Mouse (Mus musculus) gastrocnemius, postnatal 10 days (tissue): ENCODE measurements around the gene Wscd2. TPM values are rescaled to one million over a fixed set of nuclear protein-coding genes. Genes with fewer than 3 reads are reported as not detected.

ENCODE experiments used
- total RNA-seq, 2 experiments: library from RNA; stranded (reverse); gene quantifications; 2 replicates each; pipeline ENCODE4 v1.2.3; 2021

Gene Wscd2
- total RNA-seq, 2 experiments from 2014 or later: 0.94 to 0.99 TPM

Other genes with a start within 250 kb of the Wscd2 start
- gene Sgsm1, start 179.5 kb upstream of the Wscd2 start, total RNA-seq: 1 to 10 TPM in 1 of 2 experiments, under 1 TPM in 1; 0.65 to 1.2 TPM
- not detected for gene Aym1, start 133.0 kb upstream of the Wscd2 start, total RNA-seq
- gene Cmklr1, start 160.1 kb downstream of the Wscd2 start, total RNA-seq: 10 to 100 TPM; 13.7 to 15.2 TPM
- gene 1700069L16Rik, start 234.4 kb downstream of the Wscd2 start, total RNA-seq: not detected
- 1 to 10 TPM; 4.8 to 4.9 TPM for gene Ficd, start 245.5 kb downstream of the Wscd2 start, total RNA-seq